Mouse (Mus musculus) embryonic fibroblast, embryonic 13.5 days (primary cell): ENCODE data around the gene Cox8b. TPM values are rescaled to one million over a fixed set of nuclear protein-coding genes. Genes with fewer than 3 reads are reported as not detected.

Source experiments
- H3K27ac ChIP-seq: 2 replicates; pipeline ENCODE4 v1.5.1; 2012; ENCODE audit warnings: low read length, control low read depth, inconsistent platforms; ENCODE audit not compliant: insufficient read depth
- H3K4me1 ChIP-seq: 2 replicates; pipeline ENCODE4 v1.6.1; 2011; ENCODE audit warnings: low read length; ENCODE audit not compliant: control insufficient read depth, insufficient read depth
- H3K4me3 ChIP-seq: 2 replicates; pipeline ENCODE4 v1.5.1; 2011; ENCODE audit warnings: mild to moderate bottlenecking, control low read depth, low read length; ENCODE audit not compliant: insufficient read depth
- CTCF ChIP-seq: IDR thresholded peaks from 2 replicates; pipeline ENCODE4 v1.5.1; 2011; ENCODE audit warnings: mild to moderate bottlenecking, control low read depth, low read length, moderate library complexity, borderline replicate concordance; ENCODE audit not compliant: insufficient read depth
- POLR2A ChIP-seq: IDR thresholded peaks from 2 replicates; pipeline ENCODE4 v1.6.1; 2011; ENCODE audit warnings: low read depth, mild to moderate bottlenecking, control low read depth, low read length, moderate library complexity
- polyA plus RNA-seq: library from polyadenylated mRNA; stranded (reverse); fragments of >200 nt; gene quantifications from 2 replicates; pipeline ENCODE4 v1.2.4, GENCODE M21; 2011; ENCODE audit warnings: low read depth; ENCODE audit not compliant: missing spikeins, insufficient read length

Gene Cox8b
- polyA plus RNA-seq, 1 experiment: not detected

- TF ChIP-seq POLR2A: peak; percentile 74
- TF ChIP-seq CTCF: no peak
- H3K4me3 ChIP-seq: peak within 1 kb of the TSS; percentile 80
- H3K27ac ChIP-seq: peak within 1 kb of the TSS; percentile 78
- H3K4me1 ChIP-seq: 0 out of 2 replicates have a peak, but pooled peaks cover 4% of the 10 kb centered on the region
Measured at GRCm38 (mm10) chr7:140856785-140857549, 43.3 kb downstream of the Cox8b start, which contains the start of gene Ric8a. TSS of gene Ric8a (plus strand) at chr7:140856957.

- TF ChIP-seq POLR2A (peak; percentile 80), CTCF (no peak)
- H3K4me1 ChIP-seq: 0 out of 2 replicates have a peak, but pooled peaks cover 4% of the 10 kb centered on the region
- H3K27ac ChIP-seq: peak within 1 kb of the TSS; percentile 78
- peak within 1 kb of the TSS; percentile 80 for H3K4me3 ChIP-seq
Measured at GRCm38 (mm10) chr7:140855860-140856784, 44.1 kb downstream of the Cox8b start, which contains the start of gene Gm45785. TSS of gene Gm45785 (minus strand) at chr7:140856331.

GRCm38 (mm10) chr7:140855181-140855580 is 45.1 kb downstream of the Cox8b start:
- H3K27ac ChIP-seq: peak overlapping the region; percentile 78; the same call in 1 of the 2 replicates
- peak; percentile 31; the same call in 1 of the 2 replicates for TF ChIP-seq POLR2A
- TF ChIP-seq CTCF: no peak
- peak overlapping the region; percentile 80 for H3K4me3 ChIP-seq
- 0 out of 2 replicates have a peak, but pooled peaks cover 4% of the 10 kb centered on the region for H3K4me1 ChIP-seq

GRCm38 (mm10) chr7:140854483-140854882 is 45.8 kb downstream of the Cox8b start:
- H3K4me1 ChIP-seq: 0 out of 2 replicates have a peak, but pooled peaks cover 4% of the 10 kb centered on the region
- no peak for TF ChIP-seq CTCF
- TF ChIP-seq POLR2A: no peak
- no peak overlapping the region for H3K27ac ChIP-seq
- no peak overlapping the region for H3K4me3 ChIP-seq

- no peak overlapping the region for H3K4me3 ChIP-seq
- H3K4me1 ChIP-seq: no peaks in the 10 kb centered on the region
- H3K27ac ChIP-seq: no peak overlapping the region
- TF ChIP-seq POLR2A (no peak), CTCF (no peak)
Measured at GRCm38 (mm10) chr7:140853386-140853785, 46.9 kb downstream of the Cox8b start.

GRCm38 (mm10) chr7:140851916-140852315 is 48.3 kb downstream of the Cox8b start:
- Histone ChIP-seq H3K4me1 (no peaks in the 10 kb centered on the region), H3K27ac (no peak overlapping the region), H3K4me3 (no peak overlapping the region)
- TF ChIP-seq POLR2A (no peak; the same call in 1 of the 2 replicates), CTCF (no peak)

Other genes with a start within 250 kb of the Cox8b start
- gene Olfr539, start 240.5 kb downstream of the Cox8b start, polyA plus RNA-seq: not detected in 2 replicates
- gene Olfr45, start 218.5 kb downstream of the Cox8b start, polyA plus RNA-seq: not detected in 2 replicates
- gene Olfr541, start 203.2 kb downstream of the Cox8b start, polyA plus RNA-seq: not detected in 2 replicates
- gene Cyp2e1, start 136.7 kb downstream of the Cox8b start, polyA plus RNA-seq: not detected in 2 replicates
- not detected in 2 replicates for gene Syce1, start 112.6 kb downstream of the Cox8b start, polyA plus RNA-seq
- gene Zfp941, start 78.3 kb downstream of the Cox8b start, polyA plus RNA-seq: 2.2 and 3.5 TPM in 2 replicates
- not detected in 2 replicates for gene Urah, start 65.4 kb downstream of the Cox8b start, polyA plus RNA-seq
- gene Scgb1c1, start 54.9 kb downstream of the Cox8b start, polyA plus RNA-seq: not detected in 2 replicates
- not detected in 2 replicates for gene Odf3, start 52.6 kb downstream of the Cox8b start, polyA plus RNA-seq
- not detected in 2 replicates for gene Gm45785, start 44.1 kb downstream of the Cox8b start, polyA plus RNA-seq
- gene Ric8a, start 43.5 kb downstream of the Cox8b start, polyA plus RNA-seq: 53.4 and 58.1 TPM in 2 replicates
- gene Bet1l, start 42.9 kb downstream of the Cox8b start, polyA plus RNA-seq: 29.9 and 35.7 TPM in 2 replicates
- gene Psmd13, start 18.5 kb downstream of the Cox8b start, polyA plus RNA-seq: 206 and 213 TPM in 2 replicates
- gene Sirt3, start 18.1 kb downstream of the Cox8b start, polyA plus RNA-seq: 7.6 and 8.2 TPM in 2 replicates
- gene Nlrp6, start 20.5 kb upstream of the Cox8b start, polyA plus RNA-seq: not detected in 2 replicates
- 14.3 and 19.1 TPM in 2 replicates for gene Pgghg, start 40.9 kb upstream of the Cox8b start, polyA plus RNA-seq
- 3.0 TPM in 1 of 2 replicates, not detected in the other for gene Ifitm5, start 49.8 kb upstream of the Cox8b start, polyA plus RNA-seq
- not detected in 2 replicates for gene Gm45717, start 55.5 kb upstream of the Cox8b start, polyA plus RNA-seq
- 771 and 857 TPM in 2 replicates for gene Ifitm2, start 55.5 kb upstream of the Cox8b start, polyA plus RNA-seq
- 5.1 and 16.5 TPM in 2 replicates for gene Ifitm1, start 66.8 kb upstream of the Cox8b start, polyA plus RNA-seq
- gene Ifitm3, start 110.3 kb upstream of the Cox8b start, polyA plus RNA-seq: 1,040 and 1,188 TPM in 2 replicates
- gene Ifitm6, start 117.5 kb upstream of the Cox8b start, polyA plus RNA-seq: not detected in 2 replicates
- gene Gm17387, start 128.7 kb upstream of the Cox8b start, polyA plus RNA-seq: not detected in 2 replicates
- gene B4galnt4, start 160.7 kb upstream of the Cox8b start, polyA plus RNA-seq: 0.53 and 1.6 TPM in 2 replicates
- gene Pkp3, start 177.8 kb upstream of the Cox8b start, polyA plus RNA-seq: not detected in 2 replicates
- gene Sigirr, start 200.1 kb upstream of the Cox8b start, polyA plus RNA-seq: not detected in 2 replicates
- gene Ano9, start 217.4 kb upstream of the Cox8b start, polyA plus RNA-seq: not detected in 2 replicates
- gene Ptdss2, start 221.9 kb upstream of the Cox8b start, polyA plus RNA-seq: 27.0 and 28.3 TPM in 2 replicates